Mouse (Mus musculus): ENCODE measurements at regions not wholly inside any gene's neighbourhood (a gene's known extent, or its start where the extent isn't known, plus 50 kb on each side); places are given as distances from the start of the nearest gene placed in this dataset.

DNA sequence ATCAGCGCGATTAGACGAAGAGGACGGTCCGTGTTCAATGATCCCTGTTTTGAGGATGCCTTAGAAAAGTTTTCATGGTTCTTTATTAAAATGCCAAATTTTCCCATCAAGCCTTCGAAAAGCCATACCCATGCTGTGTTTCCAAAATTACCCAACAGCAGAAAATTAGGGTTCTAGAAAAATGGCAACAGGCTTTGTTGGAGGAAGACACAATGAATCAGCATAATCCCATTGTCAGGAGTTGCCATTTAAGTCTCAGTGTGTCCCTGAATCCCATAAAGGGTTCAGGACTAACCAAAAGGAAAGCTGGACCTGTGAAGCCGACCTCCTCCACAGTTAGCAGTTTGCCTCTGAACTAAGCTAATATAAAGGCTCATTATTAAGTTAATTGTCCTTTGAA lies 247.6 kb downstream of the Nr2f2 start:
- ATAC-seq (replicated peaks; ENCODE audit: low FRiP score, low TSS enrichment, low read depth) (no peak), DNase-seq (ENCODE audit: low spot score) (no peak)
- Histone ChIP-seq H3K27me3 (replicated peaks; ENCODE audit: control insufficient read depth, insufficient read depth, low read length) (peaks cover 11% of the 10 kb centered on the region; the same call in 1 of the 2 replicates), H3K9ac (ENCODE audit: low read length) (no peak overlapping the region), H3K4me3 (ENCODE audit: low read depth, low read length) (peak overlapping the region; percentile 29; the same call in 1 of the 2 replicates), H3K27ac (ENCODE audit: low read depth) (no peak overlapping the region), H3K36me3 (ENCODE audit: control insufficient read depth, insufficient read depth, low read length) (no peaks in the 10 kb centered on the region), H3K4me1 (replicated peaks; ENCODE audit: control insufficient read depth, insufficient read depth, low read length) (no peaks in the 10 kb centered on the region), H3K4me2 (ENCODE audit: low read length) (peak overlapping the region; percentile 54), H3K9me3 (ENCODE audit: control insufficient read depth, low read length) (no peaks in the 10 kb centered on the region)
- WGBS: 47% methylated on average over 7 of the region's 7 CpGs

- ATAC-seq (replicated peaks; ENCODE audit: low FRiP score, low TSS enrichment, low read depth): no peak
- Histone ChIP-seq H3K4me2 (ENCODE audit: low read length) (peak overlapping the region; percentile 54), H3K27ac (ENCODE audit: low read depth) (no peak overlapping the region), H3K27me3 (replicated peaks; ENCODE audit: control insufficient read depth, insufficient read depth, low read length) (peaks cover 11% of the 10 kb centered on the region; the same call in 1 of the 2 replicates), H3K4me1 (replicated peaks; ENCODE audit: control insufficient read depth, insufficient read depth, low read length) (no peaks in the 10 kb centered on the region), H3K36me3 (ENCODE audit: control insufficient read depth, insufficient read depth, low read length) (no peaks in the 10 kb centered on the region), H3K9ac (ENCODE audit: low read length) (no peak overlapping the region; the same call in 1 of the 2 replicates), H3K4me3 (ENCODE audit: low read depth, low read length) (peak overlapping the region; percentile 29), H3K9me3 (ENCODE audit: control insufficient read depth, low read length) (no peaks in the 10 kb centered on the region)
- peak; percentile 61 for DNase-seq (ENCODE audit: low spot score)
- WGBS: 18% methylated on average over 21 of the region's 21 CpGs
These were observed 248.3 kb downstream of the Nr2f2 start for GRCm38 (mm10) chr7:70117930-70118922.

DNA sequence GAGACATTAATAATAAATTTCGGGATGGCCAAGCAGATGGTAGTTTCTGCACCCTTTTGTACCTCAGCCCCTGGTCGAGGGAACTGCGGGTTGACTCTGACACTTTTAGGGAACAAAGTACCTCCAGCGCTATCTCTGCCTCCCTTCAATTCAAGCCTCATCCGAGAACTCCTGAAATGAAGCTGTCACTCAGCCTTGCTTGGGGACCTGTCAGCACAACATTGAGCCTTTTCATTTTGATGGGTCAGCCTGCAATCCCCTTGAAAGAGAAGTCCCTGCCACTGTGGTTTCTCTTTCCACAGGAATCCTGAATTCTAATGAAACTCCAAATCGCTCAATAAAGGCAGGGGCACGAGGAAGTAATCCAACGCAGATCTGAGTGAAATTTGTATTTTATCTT lies 257.5 kb downstream of the Nr2f2 start:
- 55% methylated on average over 8 of the region's 8 CpGs for WGBS
- Histone ChIP-seq H3K9me3 (ENCODE audit: control insufficient read depth, low read length) (no peaks in the 10 kb centered on the region), H3K4me2 (ENCODE audit: low read length) (no peak overlapping the region), H3K36me3 (ENCODE audit: control insufficient read depth, insufficient read depth, low read length) (no peaks in the 10 kb centered on the region), H3K4me1 (replicated peaks; ENCODE audit: control insufficient read depth, insufficient read depth, low read length) (no peaks in the 10 kb centered on the region), H3K27me3 (replicated peaks; ENCODE audit: control insufficient read depth, insufficient read depth, low read length) (no peaks in the 10 kb centered on the region), H3K27ac (ENCODE audit: low read depth) (no peak overlapping the region), H3K4me3 (ENCODE audit: low read depth, low read length) (no peak overlapping the region), H3K9ac (ENCODE audit: low read length) (no peak overlapping the region)
- DNase-seq (ENCODE audit: low spot score): no peak
- ATAC-seq (replicated peaks; ENCODE audit: low FRiP score, low TSS enrichment, low read depth): no peak

DNA sequence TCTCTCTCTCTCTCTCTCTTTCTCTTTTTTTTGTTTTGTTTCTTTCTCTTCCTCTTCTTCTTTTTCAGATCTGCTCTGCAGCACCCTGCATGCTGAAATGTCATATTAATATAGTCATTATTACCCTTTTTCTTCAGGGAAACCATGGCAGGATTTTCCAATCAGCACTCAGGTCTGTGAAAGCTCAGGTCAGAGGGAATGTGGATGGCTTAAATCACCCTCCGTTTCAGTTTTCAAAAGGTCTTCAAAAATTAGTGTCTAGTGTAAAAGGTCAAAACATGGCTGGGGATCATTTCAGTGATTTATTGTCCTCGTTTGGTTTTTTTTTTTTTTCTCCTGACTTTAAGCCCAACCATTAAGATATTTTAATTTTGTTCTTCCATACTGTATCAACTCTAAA lies 261.5 kb downstream of the Nr2f2 start:
- H3K27ac ChIP-seq (ENCODE audit: low read depth): no peak overlapping the region
- no peaks in the 10 kb centered on the region for H3K9me3 ChIP-seq (ENCODE audit: control insufficient read depth, low read length)
- H3K9ac ChIP-seq (ENCODE audit: low read length): no peak overlapping the region
- H3K36me3 ChIP-seq (ENCODE audit: control insufficient read depth, insufficient read depth, low read length): no peaks in the 10 kb centered on the region
- H3K4me1 ChIP-seq (replicated peaks; ENCODE audit: control insufficient read depth, insufficient read depth, low read length): no peaks in the 10 kb centered on the region
- no peak overlapping the region for H3K4me3 ChIP-seq (ENCODE audit: low read depth, low read length)
- 20% methylated on average over 2 of the region's 2 CpGs for WGBS
- DNase-seq (ENCODE audit: low spot score): no peak
- no peak overlapping the region for H3K4me2 ChIP-seq (ENCODE audit: low read length)
- no peaks in the 10 kb centered on the region for H3K27me3 ChIP-seq (replicated peaks; ENCODE audit: control insufficient read depth, insufficient read depth, low read length)
- ATAC-seq (replicated peaks; ENCODE audit: low FRiP score, low TSS enrichment, low read depth): no peak

DNA sequence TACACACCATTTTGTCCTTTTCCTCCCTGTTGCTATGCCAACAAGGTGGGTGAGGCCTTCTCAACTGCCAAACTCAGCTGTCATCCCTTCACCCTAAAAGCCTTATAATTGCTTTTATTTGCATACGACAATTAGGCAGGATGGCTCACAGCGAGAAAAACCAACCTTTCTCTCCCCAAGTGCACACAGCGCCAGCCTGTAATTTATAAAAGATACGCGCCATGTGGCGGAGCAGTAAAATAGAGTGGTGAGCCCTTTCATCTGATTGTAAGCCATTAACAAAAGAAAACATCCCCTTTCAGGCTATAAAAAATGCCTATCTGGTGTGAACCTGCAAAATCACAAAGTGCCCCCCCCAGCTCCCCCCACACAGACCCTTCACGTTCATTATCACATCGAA lies 262.0 kb downstream of the Nr2f2 start:
- Histone ChIP-seq H3K27me3 (replicated peaks; ENCODE audit: control insufficient read depth, insufficient read depth, low read length) (no peaks in the 10 kb centered on the region), H3K27ac (ENCODE audit: low read depth) (no peak overlapping the region), H3K4me2 (ENCODE audit: low read length) (no peak overlapping the region), H3K9me3 (ENCODE audit: control insufficient read depth, low read length) (no peaks in the 10 kb centered on the region), H3K36me3 (ENCODE audit: control insufficient read depth, insufficient read depth, low read length) (no peaks in the 10 kb centered on the region), H3K9ac (ENCODE audit: low read length) (no peak overlapping the region), H3K4me3 (ENCODE audit: low read depth, low read length) (no peak overlapping the region), H3K4me1 (replicated peaks; ENCODE audit: control insufficient read depth, insufficient read depth, low read length) (no peaks in the 10 kb centered on the region)
- 40% methylated on average over 8 of the region's 8 CpGs for WGBS
- ATAC-seq (replicated peaks; ENCODE audit: low FRiP score, low TSS enrichment, low read depth): no peak
- no peak for DNase-seq (ENCODE audit: low spot score)

DNA sequence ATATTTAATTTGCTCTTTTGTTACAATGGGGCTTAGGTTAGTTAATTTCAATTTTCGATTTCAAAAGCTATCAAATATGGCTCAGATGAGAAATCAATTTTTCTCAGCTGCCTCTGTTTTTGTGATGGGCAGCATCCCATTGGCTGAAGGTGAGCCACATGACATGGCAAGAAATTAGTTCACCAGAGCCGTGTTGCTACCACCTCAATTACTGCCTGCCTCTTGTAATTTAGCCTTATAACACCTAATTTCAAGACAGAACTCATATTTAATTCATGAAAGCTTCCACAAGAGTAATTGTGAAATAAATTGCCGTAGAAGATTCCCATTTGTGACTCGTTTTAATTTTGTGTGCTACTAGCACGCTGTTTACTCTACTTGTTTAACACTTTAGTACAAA lies 262.9 kb downstream of the Nr2f2 start:
- Histone ChIP-seq H3K4me1 (replicated peaks; ENCODE audit: control insufficient read depth, insufficient read depth, low read length) (no peaks in the 10 kb centered on the region), H3K9ac (ENCODE audit: low read length) (no peak overlapping the region), H3K27me3 (replicated peaks; ENCODE audit: control insufficient read depth, insufficient read depth, low read length) (no peaks in the 10 kb centered on the region), H3K27ac (ENCODE audit: low read depth) (no peak overlapping the region), H3K4me3 (ENCODE audit: low read depth, low read length) (no peak overlapping the region), H3K9me3 (ENCODE audit: control insufficient read depth, low read length) (no peaks in the 10 kb centered on the region), H3K36me3 (ENCODE audit: control insufficient read depth, insufficient read depth, low read length) (no peaks in the 10 kb centered on the region), H3K4me2 (ENCODE audit: low read length) (no peak overlapping the region)
- DNase-seq (ENCODE audit: low spot score) (no peak), ATAC-seq (replicated peaks; ENCODE audit: low FRiP score, low TSS enrichment, low read depth) (no peak)
- WGBS: 73% methylated on average over 5 of the region's 5 CpGs

DNA sequence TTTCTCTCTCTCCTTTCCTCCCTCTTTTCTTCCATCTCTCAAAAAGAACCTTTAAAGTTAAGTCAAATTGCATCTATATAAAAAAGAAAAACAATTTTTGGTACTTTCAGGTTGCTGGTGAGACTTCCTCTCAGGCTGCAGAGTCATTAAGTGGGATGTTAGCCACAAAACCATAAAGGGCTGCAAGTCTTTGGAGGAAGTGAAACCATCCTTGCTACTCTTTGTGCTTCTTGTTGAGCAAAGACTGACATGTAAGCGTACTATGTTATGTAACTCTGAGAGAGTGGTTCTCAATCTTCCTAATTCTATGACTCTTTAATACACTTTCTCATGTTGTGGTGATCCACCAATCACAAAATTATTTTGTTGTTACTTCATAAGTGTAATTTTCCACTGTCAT lies 267.5 kb downstream of the Nr2f2 start:
- no peak overlapping the region for H3K27ac ChIP-seq (ENCODE audit: low read depth)
- DNase-seq (ENCODE audit: low spot score) (no peak), ATAC-seq (replicated peaks; ENCODE audit: low FRiP score, low TSS enrichment, low read depth) (no peak)
- no peaks in the 10 kb centered on the region for H3K27me3 ChIP-seq (replicated peaks; ENCODE audit: control insufficient read depth, insufficient read depth, low read length)
- H3K4me3 ChIP-seq (ENCODE audit: low read depth, low read length): no peak overlapping the region
- no peak overlapping the region for H3K4me2 ChIP-seq (ENCODE audit: low read length)
- no peak overlapping the region for H3K9ac ChIP-seq (ENCODE audit: low read length)
- H3K4me1 ChIP-seq (replicated peaks; ENCODE audit: control insufficient read depth, insufficient read depth, low read length): no peaks in the 10 kb centered on the region
- no peaks in the 10 kb centered on the region for H3K36me3 ChIP-seq (ENCODE audit: control insufficient read depth, insufficient read depth, low read length)
- 92% methylated on average over 1 of the region's 1 CpGs for WGBS
- H3K9me3 ChIP-seq (ENCODE audit: control insufficient read depth, low read length): no peaks in the 10 kb centered on the region

- H3K9me3 ChIP-seq (ENCODE audit: control insufficient read depth, low read length): peaks cover 4% of the 10 kb centered on the region; the same call in 1 of the 2 replicates
- no peaks in the 10 kb centered on the region for H3K4me1 ChIP-seq (replicated peaks; ENCODE audit: control insufficient read depth, insufficient read depth, low read length)
- no peak for DNase-seq (ENCODE audit: low spot score)
- H3K9ac ChIP-seq (ENCODE audit: low read length): no peak overlapping the region
- no peak overlapping the region for H3K27ac ChIP-seq (ENCODE audit: low read depth)
- no peaks in the 10 kb centered on the region for H3K27me3 ChIP-seq (replicated peaks; ENCODE audit: control insufficient read depth, insufficient read depth, low read length)
- H3K36me3 ChIP-seq (ENCODE audit: control insufficient read depth, insufficient read depth, low read length): no peaks in the 10 kb centered on the region
- no peak overlapping the region for H3K4me3 ChIP-seq (ENCODE audit: low read depth, low read length)
- ATAC-seq (replicated peaks; ENCODE audit: low FRiP score, low TSS enrichment, low read depth): no peak
- no peak overlapping the region for H3K4me2 ChIP-seq (ENCODE audit: low read length)
- WGBS: 73% methylated on average over 21 of the region's 21 CpGs
These were observed 272.4 kb downstream of the Nr2f2 start for GRCm38 (mm10) chr7:70093916-70094784.
